Mouse (Mus musculus) kidney, adult 2 months (tissue): ENCODE results near the gene Evx2. TPM values are rescaled to one million over a fixed set of nuclear protein-coding genes. Genes with fewer than 3 reads are reported as not detected.

Source experiments
- DNase-seq: peaks from one replicate; pipeline ENCODE4 v3.0.0; 2021
- H3K27ac ChIP-seq: fragments of 200-500 bp; 2 replicates; pipeline ENCODE4 v1.5.1; 2012; ENCODE audit warnings: low read depth, low read length, control low read depth, inconsistent platforms; ENCODE audit not compliant: insufficient read depth
- H3K27me3 ChIP-seq: fragments of 200-500 bp; replicated peaks from 2 replicates; pipeline ENCODE4 v1.6.1; 2012; ENCODE audit warnings: mild to moderate bottlenecking, moderate library complexity, low read length, inconsistent platforms; ENCODE audit not compliant: control insufficient read depth, insufficient read depth
- H3K36me3 ChIP-seq: fragments of 200-500 bp; 2 replicates; pipeline ENCODE4 v1.6.1; 2012; ENCODE audit warnings: mild to moderate bottlenecking, moderate library complexity, low read length, inconsistent platforms; ENCODE audit not compliant: control insufficient read depth, insufficient read depth
- H3K4me1 ChIP-seq: fragments of 200-500 bp; 2 replicates; pipeline ENCODE4 v1.6.1; 2011; ENCODE audit warnings: low read length; ENCODE audit not compliant: control insufficient read depth, insufficient read depth
- H3K4me3 ChIP-seq: fragments of 200-500 bp; 2 replicates; pipeline ENCODE4 v1.5.1; 2011; ENCODE audit warnings: mild to moderate bottlenecking, low read depth, low read length, control low read depth; ENCODE audit not compliant: insufficient read depth
- CTCF ChIP-seq: fragments of 200-500 bp; conservative IDR thresholded peaks from 2 replicates; pipeline ENCODE4 v1.5.1; 2011; ENCODE audit warnings: low read depth, mild to moderate bottlenecking, control low read depth, low read length, moderate library complexity, mixed read lengths; ENCODE audit not compliant: insufficient read depth, insufficient read length
- POLR2A ChIP-seq: fragments of 200-500 bp; IDR thresholded peaks from one replicate; pipeline ENCODE4 v1.6.1; 2011; ENCODE audit warnings: low read depth, low read length, control low read depth
- WGBS: fragments of 180-500 bp; shearing (Covaris S2); methylation state at CpG from one replicate; pipeline ENCODE4 v1.1.7; 2018; 5-methylcytosine and 5-hydroxymethylcytosine counted together
- polyA plus RNA-seq: library from polyadenylated mRNA; depleted of rRNA; stranded (reverse); fragments of >200 nt; gene quantifications from 2 replicates; pipeline ENCODE4 v1.2.3, GENCODE M21; 2012

Gene Evx2
- polyA plus RNA-seq, 1 experiment = not detected

- Histone ChIP-seq H3K27me3 (no peaks in the 10 kb centered on the region), H3K4me3 (no peak overlapping the region; the same call in 1 of the 2 replicates), H3K27ac (peak overlapping the region; percentile 21; the same call in 1 of the 2 replicates), H3K4me1 (no peaks in the 10 kb centered on the region), H3K36me3 (no peaks in the 10 kb centered on the region)
- TF ChIP-seq POLR2A (no peak), CTCF (no peak)
- 48% methylated on average over 1 of the region's 1 CpGs for WGBS
- DNase-seq = no peak
Observed at GRCm38 (mm10) chr2:74695383-74695782, 36.0 kb upstream of the Evx2 start.

- Histone ChIP-seq H3K4me1 (no peaks in the 10 kb centered on the region), H3K27ac (peak overlapping the region; percentile 93), H3K27me3 (no peaks in the 10 kb centered on the region), H3K36me3 (no peaks in the 10 kb centered on the region), H3K4me3 (peak overlapping the region; percentile 57)
- TF ChIP-seq POLR2A = no peak
- no peak; the same call in 1 of the 2 replicates for TF ChIP-seq CTCF
- WGBS = 11% methylated on average over 16 of the region's 16 CpGs
- DNase-seq = peak; percentile 83
Observed at GRCm38 (mm10) chr2:74694066-74694465, 34.7 kb upstream of the Evx2 start.

DNA sequence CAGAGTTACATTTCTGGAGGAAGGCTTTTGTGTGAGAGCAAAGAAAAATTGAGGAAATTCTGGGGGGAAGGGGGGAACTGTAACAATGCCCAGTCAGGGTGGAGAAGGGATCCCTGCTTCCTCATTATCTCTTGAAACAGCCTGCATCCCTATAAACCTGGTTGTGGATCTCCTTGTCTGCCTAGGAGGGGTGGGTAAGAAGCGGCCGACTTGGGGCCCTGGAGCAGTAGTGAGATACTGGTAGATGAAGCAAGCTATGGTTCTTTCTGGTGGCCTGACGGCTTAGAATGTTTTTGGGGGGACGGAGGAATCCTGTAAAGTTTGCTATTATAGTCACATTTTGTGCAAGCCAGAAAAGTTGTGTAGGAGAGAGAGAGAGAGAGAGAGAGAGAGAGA lies 34.1 kb upstream of the Evx2 start:
- WGBS = 37% methylated on average over 4 of the region's 4 CpGs
- Histone ChIP-seq H3K4me1 (no peaks in the 10 kb centered on the region), H3K27me3 (no peaks in the 10 kb centered on the region), H3K36me3 (no peaks in the 10 kb centered on the region), H3K27ac (peak overlapping the region; percentile 93), H3K4me3 (peak overlapping the region; percentile 52)
- no peak for DNase-seq
- TF ChIP-seq POLR2A (no peak), CTCF (no peak)

GRCm38 (mm10) chr2:74692808-74693431 lies 33.6 kb upstream of the Evx2 start:
- Histone ChIP-seq H3K27ac (peak overlapping the region; percentile 93), H3K4me3 (peak overlapping the region; percentile 52), H3K4me1 (no peaks in the 10 kb centered on the region), H3K36me3 (no peaks in the 10 kb centered on the region), H3K27me3 (peaks cover under 1% of the 10 kb centered on the region; the same call in 1 of the 2 replicates)
- TF ChIP-seq CTCF (no peak), POLR2A (no peak)
- WGBS = 13% methylated on average over 20 of the region's 20 CpGs
- DNase-seq = peak; percentile 15

DNA sequence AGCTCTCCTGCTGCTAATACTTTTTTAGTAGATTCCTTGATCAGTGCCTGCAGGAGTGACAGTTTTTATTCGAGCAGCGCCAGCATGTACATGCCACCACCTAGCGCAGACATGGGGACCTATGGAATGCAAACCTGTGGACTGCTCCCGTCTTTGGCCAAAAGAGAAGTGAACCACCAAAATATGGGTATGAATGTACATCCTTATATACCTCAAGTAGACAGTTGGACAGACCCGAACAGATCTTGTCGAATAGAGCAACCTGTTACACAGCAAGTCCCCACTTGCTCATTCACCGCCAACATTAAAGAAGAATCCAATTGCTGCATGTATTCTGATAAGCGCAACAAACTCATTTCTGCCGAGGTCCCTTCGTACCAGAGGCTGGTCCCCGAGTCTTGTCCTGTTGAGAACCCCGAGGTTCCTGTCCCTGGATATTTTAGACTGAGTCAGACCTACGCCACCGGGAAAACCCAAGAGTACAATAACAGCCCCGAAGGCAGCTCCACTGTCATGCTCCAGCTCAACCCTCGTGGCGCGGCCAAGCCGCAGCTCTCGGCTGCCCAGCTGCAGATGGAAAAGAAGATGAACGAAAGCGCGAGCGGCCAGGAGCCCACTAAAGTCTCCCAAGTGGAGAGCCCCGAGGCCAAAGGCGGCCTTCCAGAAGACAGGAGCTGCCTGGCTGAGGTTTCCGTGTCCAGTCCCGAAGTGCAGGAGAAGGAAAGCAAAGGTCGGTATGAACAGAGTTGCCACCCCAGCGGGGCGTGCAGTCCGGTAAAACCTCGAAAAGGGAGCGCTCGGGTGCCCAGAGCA lies 32.8 kb upstream of the Evx2 start:
- WGBS = 2% methylated on average over 35 of the region's 35 CpGs
- TF ChIP-seq POLR2A (no peak), CTCF (no peak)
- peak overlapping the region; percentile 93 for H3K27ac ChIP-seq
- H3K27me3 ChIP-seq = peaks cover 2% of the 10 kb centered on the region; the same call in 1 of the 2 replicates
- H3K4me1 ChIP-seq = no peaks in the 10 kb centered on the region
- H3K36me3 ChIP-seq = no peaks in the 10 kb centered on the region
- peak; percentile 46 for DNase-seq
- H3K4me3 ChIP-seq = peak overlapping the region; percentile 52

- Histone ChIP-seq H3K4me3 (peak within 1 kb of the TSS; percentile 57), H3K27me3 (peaks cover 2% of the 10 kb centered on the region; the same call in 1 of the 2 replicates), H3K27ac (peak within 1 kb of the TSS; percentile 93), H3K4me1 (no peaks in the 10 kb centered on the region), H3K36me3 (no peaks in the 10 kb centered on the region)
- peak; percentile 91 for TF ChIP-seq POLR2A
- TF ChIP-seq CTCF = no peak; the same call in 1 of the 2 replicates
- WGBS = 5% methylated on average over 56 of the region's 56 CpGs
- peak; percentile 95 for DNase-seq
Observed at GRCm38 (mm10) chr2:74691022-74691951, 31.9 kb upstream of the Evx2 start, which contains the start of gene Hoxd10. Hoxd10 (plus strand) TSS chr2:74691924.
